20 mouse cellular contexts compared by ENCODE assay signal in genomic region chr8:91188152-91188551, GRCm38 (mm10).
"Had no signal": no experiment of that assay in that cellular context is flagged by ENCODE, and none has a peak within 500 bp of the region (broad histone marks: within the 10 kb centered on the region; RNA-seq: fewer than 3 reads in every experiment).

No protein-coding gene starts in this region.

- H3K27ac ChIP-seq: liver, embryonic 14.5 days; midbrain, embryonic 10.5 days; midbrain, embryonic 12.5 days; neural tube, embryonic 13.5 days; neural tube, embryonic 15.5 days; stomach, embryonic 15.5 days; stomach, postnatal 0 days had no signal

- H3K4me3 ChIP-seq: midbrain, embryonic 10.5 days; midbrain, embryonic 12.5 days; myocyte; neural tube, embryonic 13.5 days; neural tube, embryonic 15.5 days; stomach, embryonic 15.5 days had no signal

- H3K9me3 ChIP-seq: neural tube, embryonic 15.5 days; stomach, embryonic 15.5 days had no signal

- DNase-seq: lung, adult 18-20 months; lung, embryonic 14.5 days; lung, postnatal 4 days; midbrain, embryonic 14.5 days; retina, postnatal 1 day; right cerebral cortex, adult 18-20 months; right cerebral cortex, postnatal 25 days; right cerebral cortex, postnatal 4 days; spleen, adult 18-20 months; thymus, adult 2 months; thymus, postnatal 25 days; thymus, postnatal 4 days had no signal

- H3K36me3 ChIP-seq: midbrain, embryonic 10.5 days; midbrain, embryonic 12.5 days; neural tube, embryonic 13.5 days; neural tube, embryonic 15.5 days; stomach, embryonic 15.5 days had no signal
